Mouse (Mus musculus): ENCODE data around the gene Fam189b.
A peak's percentile ranks its signal among the peaks of the same experiment; 100 is the strongest.

DNA sequence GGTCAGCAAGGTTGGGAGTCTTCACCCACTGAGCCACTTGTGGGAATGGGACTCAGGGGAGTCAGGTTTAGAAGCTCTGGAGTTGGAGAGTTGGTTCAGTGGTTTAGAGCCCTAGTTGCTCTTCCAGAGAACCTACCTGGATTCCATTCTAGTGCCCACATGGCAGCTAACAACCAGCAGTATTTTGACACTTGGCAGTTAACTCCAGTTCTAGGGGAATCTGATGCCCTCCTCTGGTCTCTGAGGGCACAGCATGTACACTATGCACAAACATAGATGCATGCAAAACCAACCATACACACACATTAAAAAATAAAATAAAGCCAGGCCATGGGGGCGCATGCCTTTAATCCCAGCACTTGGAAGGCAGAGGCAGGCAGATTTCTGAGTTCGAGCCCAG, 10.9 kb downstream of the Fam189b start:
- TF ChIP-seq POLR2A (IDR thresholded peaks at IDR 0.05; ENCODE audit: low read depth, low read length): no peak
- TF ChIP-seq CTCF (IDR thresholded peaks at IDR 0.05; ENCODE audit: extremely low read depth, insufficient read length, insufficient replicate concordance, low read depth, low read length): peak; percentile 18; the same call in 1 of the 2 replicates

All from small intestine, adult 2 months (tissue).